Mouse (Mus musculus) T-helper 2 cell (primary cell): Measurements from ENCODE around the gene Olfr70.

Experiments used
- in situ Hi-C: fragments of 300-600 bp; cut with MboI, MseI; formaldehyde crosslinking; loops from one replicate; pipeline ENCODE4 v1.15.1; 2025; ENCODE audit warnings: high pct_unique_total_duplicates

Gene Olfr70

DNA sequence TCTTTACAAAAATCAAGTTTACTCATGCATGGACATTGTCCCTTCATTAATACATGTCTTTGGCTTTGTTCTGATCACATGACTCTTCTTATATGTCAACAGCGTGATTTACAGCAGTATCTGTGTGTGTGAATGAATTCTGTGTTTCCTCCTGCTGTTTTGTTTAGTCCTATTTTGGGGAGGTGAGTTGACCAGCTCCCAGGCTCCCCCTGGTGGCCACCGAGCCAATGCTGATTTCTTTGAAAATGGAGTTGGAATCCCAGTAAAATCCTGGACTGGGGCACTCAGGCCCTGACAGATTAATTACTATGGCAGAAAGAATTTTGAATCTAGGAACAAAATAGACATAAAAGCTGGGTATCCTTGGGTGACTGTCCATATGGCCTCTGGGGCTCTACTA, 11.2 kb upstream of the Olfr70 start:
- in situ Hi-C loops = no loop called here

DNA sequence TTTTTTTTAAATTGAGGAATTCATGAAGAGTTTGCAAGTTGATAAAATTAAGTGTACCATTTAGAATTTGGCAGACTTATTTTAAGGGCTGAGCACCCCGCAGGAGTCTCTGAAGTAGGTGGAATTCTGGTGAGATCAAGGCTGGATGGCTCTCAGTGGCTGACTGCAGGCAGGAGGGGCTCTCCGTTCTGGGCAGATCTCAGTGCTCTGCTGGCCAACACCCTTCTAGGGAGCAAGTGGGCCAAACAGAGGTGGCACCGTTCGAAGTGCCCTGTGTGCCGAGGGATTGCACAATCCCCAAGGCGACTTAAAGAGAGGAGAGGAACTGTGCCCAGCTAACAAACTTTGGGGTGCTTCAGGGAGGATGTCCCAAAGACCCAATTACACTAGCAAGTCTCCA, 9.3 kb upstream of the Olfr70 start, which contains the start of gene Olfr71:
Gene Olfr71 (minus strand): TSS at position 387 of the 400 bp plus-strand sequence.
- in situ Hi-C loops = loop anchor here (5.0 kb wide), 1 partner anchor 78 kb away; the partner anchor contains the start of gene Npr2

DNA sequence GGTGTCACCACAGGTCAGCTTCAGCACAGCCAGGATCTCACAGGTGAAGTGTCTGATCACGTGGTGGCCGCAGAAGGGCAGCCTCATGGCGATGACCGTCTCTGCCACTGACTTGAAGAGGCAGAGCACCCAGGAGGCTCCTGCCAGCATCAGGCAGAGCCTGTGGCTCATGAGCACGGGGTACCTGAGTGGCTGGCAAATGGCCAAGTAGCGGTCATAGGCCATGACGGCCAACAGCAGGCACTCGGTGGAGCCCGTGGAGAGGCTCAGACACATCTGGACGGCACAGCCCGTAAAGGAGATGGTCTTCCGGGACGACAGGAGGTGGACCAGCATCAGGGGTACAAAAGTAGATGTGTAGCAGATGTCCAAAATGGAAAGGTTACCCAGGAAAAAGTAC, 5.4 kb upstream of the Olfr70 start:
- in situ Hi-C loops = loop anchor here (5.0 kb wide), 1 partner anchor 74 kb away; the partner anchor contains the start of gene Npr2

DNA sequence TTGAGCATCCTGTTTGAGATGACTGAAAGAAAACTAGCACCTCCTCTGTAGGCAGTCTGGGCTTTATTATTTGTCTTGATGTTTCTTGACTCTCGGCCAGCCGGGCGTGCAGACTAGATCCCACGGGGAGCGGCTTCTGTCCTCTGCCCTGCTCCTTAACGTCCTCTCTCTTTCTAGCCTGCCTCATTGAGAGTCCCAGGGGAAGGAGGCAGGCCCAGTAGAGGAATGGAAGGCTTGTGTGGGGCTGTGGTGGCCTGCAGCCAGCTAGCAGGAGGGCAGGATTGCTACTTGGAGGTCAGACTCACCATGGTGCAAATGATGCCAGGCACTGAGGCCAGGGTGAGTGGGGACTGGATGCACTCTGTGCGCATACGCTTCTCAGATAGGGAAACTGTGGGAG, 3.2 kb upstream of the Olfr70 start:
- in situ Hi-C loops = no loop called here

DNA sequence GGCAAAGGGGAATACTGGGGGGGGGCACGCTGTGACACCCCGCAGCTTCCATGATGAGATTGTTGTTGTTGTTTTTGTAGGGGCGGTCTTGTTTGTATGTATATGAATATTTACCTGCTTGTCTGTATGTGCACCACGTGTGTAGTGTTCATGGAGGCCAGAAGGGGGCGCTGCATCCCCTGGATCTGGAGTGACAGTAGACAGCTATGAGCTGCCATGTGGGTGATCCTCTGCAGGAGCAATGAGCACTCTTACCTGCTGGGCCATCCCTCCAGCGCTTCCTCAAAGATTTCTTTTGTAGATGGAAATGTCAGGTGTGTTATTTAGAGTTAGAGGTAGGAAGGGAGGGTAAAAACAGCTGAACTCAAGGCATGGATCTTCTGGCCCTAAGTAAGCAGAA, 2.8 kb upstream of the Olfr70 start:
- in situ Hi-C loops = no loop called here

DNA sequence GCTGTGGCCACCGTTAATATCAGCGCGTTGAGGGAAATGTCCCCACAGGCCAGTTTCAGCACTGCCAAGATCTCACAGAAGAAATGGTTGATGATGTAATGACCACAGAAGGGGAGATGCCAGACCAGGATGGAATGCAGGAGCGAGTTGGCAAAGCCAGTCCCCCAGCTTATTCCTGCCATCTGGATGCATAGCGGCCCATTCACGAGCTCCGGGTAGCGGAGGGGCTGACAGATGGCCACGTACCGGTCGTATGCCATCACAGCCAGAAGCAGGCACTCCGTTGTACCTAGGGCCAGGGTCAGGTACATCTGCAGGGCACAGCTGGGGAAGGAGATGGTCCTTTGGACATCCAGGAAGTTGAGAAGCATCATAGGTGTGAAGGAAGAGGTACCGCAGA, 4.0 kb downstream of the Olfr70 start:
- in situ Hi-C loops = no loop called here

DNA sequence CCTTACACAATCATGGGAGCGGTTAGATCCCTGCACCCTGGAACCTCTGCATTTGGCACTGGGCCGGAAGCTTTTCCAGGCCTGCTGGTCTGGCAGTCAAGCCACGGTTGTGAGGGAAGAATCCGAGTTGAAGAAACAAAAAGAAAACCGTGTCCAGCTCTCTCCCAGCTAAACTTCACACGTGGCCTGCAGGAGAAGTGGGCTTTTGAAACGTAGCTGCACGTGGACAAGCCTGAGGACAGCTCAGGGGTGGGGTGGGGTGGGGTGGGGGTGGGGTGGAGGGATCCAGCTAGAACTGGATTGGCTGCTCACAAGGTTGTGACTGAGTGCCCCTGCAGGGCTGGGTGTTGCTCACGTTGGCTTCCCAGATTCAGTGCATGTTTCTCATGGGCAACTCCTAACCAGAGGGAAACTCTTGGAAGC, 5.3 kb downstream of the Olfr70 start:
- in situ Hi-C loops = no loop called here

DNA sequence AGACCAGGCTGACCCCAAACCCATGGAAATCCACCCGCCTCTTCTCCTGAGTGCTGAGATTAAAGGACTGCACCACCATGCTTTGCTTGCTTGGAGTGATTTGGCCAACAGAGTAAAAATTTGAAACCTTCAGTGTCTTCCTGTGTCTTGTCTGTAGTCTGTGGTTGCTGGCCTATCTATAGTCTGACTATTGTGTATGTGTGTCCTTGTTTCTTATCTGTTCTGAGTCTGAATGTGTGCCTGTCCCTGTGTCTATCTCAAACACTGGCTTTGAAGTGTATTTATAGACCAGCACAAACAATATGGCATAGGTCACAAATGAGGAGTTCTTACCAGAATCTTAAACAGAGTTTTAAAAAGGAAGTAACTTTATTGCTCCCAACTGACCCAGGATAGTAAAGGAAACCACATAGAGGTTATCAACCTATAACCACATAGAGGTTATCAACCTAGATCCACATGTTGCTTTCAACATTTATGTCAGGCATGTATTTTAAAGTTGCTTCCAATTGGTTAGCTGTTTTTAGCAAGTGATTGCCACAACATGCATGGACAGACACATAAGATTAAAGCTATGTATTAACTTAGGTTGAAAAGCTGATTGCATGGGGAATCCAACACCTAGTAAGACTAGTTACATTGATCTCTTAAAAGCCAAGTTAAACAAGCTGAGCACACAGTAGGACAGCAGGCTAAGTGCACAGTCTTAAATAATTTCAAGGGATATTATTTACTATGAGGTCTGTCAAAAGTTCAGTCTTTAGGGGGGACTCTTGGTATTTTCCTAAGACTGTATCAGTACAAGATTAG, 6.0 kb downstream of the Olfr70 start:
- in situ Hi-C loops = no loop called here

DNA sequence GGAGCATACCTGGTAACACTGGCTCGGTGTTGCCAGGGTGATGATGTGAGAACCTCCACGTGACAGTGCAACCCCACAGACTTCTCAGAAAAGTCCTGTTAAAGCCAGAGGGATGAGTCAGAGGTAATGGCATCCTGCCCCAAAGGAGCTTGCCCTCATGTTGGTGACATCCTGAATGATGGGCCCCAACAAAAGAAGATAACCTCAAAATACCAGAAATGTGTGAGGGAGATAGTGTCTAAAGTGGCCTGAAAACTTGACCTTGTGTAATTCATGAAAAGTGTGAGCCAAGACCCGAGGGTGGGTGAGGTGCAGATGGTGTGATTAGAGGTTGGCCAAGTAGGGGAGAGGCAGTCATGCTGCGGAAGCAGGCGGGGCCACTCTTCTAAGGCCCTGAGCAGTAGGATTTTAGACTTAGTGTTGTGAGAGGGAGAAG, 6.8 kb downstream of the Olfr70 start:
- in situ Hi-C loops = no loop called here

DNA sequence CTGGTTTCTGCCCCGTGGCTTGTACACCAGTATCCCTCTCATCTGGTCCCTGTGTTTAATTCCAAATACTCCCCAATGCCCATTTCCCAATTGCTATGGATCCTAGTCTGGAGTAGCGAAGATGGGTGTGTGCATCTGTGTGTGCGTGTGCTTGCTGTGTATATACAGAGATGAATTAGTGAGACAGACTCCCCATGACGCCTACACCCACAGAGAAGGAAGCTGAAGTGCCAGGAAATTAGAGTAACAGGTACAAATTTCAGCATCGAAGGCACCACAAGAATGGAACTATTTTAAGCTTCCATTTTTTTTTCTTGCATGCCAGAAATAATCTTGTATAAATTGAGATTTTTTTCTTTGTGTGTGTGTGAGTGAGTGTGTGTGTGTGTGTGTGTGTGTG, 9.6 kb downstream of the Olfr70 start:
- in situ Hi-C loops = no loop called here

DNA sequence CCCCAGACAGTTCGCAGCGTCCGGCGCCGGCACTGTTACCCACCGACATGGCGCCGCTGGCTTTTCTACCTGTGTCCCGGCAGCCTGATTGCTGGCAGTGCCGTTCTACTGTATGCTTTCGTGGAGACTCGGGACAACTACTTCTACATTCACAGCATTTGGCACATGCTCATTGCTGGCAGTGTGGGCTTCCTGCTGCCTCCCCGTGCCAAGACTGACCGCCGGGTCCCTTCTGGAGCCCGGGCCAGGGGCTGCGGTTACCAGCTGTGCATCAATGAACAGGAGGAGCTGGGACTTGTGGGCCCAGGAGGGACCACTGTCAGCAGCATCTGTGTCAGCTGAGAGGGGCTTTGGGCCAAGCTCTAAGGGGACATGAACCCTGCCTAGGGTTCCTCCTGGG, 10.6 kb downstream of the Olfr70 start:
- in situ Hi-C loops = no loop called here

DNA sequence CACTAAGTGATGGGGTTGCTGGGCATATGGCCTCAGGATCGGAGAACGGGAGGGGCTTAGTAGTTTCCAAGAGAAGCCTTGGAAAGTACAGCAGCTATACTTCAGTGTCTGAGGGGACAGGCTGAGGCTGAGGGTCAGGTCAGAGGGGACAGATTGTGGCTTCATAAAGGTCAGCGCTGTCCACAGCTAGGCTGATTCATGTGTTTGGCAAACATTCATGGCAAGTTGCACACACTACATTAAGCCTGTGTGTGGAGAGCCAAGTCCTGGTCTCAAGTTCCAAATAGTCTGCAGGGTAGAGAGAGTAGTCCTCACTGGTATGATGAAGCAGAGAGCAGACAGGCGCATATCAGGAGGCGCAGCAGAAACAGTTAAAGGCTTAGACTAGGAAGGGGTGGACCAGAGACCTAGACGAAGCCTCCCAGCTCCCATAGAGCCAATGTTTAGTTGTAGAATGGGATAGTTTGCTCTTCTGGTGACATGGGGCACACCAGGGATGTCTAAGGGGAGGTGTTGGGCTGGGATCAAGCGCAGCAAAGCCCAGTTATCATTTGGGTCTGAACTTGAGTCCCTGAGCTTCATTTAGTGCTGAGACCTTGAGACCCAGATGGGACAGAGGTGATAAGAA, 21.1 kb downstream of the Olfr70 start:
- in situ Hi-C loops = no loop called here

DNA sequence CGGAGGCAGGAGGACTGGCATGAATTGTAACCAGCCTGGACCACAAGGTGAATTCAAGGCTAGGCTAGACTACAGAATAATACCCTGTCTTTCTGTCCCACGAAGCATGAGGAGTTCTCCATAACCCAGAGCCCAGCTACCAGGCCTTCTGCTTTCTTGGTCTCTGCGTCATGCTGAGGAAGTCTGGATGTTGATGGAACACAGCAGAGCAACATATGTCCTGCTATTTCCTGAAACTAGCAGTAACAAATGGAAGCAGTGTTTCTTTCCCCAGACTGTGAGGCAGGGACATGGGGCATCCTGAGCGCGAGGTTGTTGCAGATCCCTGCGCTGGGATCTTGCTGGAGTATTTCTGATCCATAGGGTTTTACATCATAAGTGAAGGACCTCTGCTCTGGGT, 22.1 kb downstream of the Olfr70 start:
- in situ Hi-C loops = no loop called here

DNA sequence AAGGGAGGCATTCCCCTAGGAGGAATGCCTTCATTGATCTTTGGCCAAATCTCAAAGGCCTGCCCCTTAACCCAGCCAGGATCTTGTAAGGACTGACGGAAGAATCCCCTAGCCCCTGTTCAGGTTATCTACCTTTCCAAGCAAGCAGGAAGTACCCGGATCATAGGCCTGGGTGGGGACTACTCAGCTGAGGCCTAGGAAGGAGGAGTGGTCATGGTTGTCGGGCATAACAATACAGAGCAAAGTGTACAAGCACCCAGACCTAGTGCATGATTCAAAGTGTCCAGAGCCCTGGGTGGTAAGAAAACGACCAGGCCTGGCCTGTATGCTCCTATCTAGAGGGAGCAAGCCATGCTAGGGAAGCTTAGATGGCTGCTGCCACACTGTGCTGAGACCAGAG, 25.0 kb downstream of the Olfr70 start:
- in situ Hi-C loops = no loop called here

DNA sequence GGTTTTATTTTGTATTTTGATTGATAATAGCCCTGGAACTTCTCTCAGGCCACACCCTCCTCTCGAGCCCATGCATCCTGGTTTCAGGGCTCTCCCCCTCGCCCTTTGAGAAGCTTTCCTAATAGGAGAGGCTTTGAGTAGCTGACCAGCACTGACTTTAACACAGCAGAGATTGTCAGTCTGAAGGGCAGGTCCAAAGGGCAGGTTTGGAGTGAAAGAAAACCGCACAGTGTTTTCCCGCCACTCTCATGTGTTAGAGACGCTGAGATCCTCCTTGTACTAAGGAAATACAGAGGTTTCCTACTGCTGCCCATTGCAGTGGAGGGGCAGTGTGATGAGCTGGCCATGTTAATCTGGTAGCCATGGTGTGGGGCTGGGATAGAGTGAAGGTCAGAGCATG, 25.6 kb downstream of the Olfr70 start:
- in situ Hi-C loops = no loop called here

DNA sequence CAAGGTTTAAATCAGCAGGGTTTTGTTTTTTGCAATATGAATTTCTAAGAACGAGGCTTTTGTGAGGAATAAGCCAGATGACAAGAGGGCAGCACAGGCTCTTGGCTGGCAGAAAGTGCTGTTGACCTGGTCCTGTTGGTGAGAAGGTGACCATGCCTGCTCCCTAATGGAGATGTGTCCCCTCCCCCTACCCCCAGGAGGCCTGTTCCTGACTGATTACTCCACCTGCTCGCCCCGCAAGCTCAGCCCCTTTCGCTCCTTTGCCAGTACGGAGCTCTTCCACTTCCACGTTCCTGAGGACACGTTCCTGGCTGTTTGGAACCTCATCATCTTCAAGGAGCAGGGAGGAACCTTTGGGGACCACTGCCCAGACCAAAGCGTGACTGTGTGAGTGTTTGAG, 26.9 kb downstream of the Olfr70 start:
- in situ Hi-C loops = no loop called here

DNA sequence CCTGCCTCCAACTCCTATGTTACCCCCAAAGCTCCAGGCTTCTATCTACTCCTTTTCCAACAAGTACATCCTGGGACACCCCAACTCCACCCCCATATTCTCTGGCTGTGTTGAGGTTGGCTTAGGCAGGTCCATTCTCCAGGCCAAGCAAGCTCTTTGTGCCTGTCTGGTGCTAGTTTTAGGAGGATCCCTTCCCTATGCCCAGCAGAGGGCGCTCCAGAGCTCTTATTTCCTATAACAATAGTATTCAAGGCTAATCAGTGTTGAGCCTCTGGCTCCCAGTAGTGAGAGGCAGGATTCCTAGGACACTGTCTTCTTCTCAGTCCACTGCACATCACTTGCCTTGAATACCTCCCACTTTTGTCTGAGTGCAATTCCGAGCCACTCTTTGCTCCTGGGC, 28.5 kb downstream of the Olfr70 start:
- in situ Hi-C loops = no loop called here

DNA sequence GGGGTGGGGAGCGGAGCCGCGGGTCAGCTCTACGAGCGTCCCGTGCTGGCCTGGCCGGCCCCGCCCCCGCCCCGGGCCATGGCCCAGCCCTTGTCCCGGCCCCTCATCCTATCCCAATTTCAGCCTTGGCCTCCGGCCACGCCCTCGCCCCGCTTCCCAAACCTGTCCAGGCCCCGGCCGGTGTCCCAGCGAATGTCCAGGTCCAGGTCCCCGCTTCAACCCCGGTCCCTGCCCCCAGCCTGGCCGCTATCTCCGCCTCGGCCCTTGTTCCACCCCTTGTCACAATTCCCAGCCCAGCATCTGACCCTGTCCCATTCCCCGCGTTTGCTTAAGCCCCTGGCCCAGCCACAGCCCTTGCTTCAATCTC, 31.2 kb downstream of the Olfr70 start:
- in situ Hi-C loops = no loop called here

DNA sequence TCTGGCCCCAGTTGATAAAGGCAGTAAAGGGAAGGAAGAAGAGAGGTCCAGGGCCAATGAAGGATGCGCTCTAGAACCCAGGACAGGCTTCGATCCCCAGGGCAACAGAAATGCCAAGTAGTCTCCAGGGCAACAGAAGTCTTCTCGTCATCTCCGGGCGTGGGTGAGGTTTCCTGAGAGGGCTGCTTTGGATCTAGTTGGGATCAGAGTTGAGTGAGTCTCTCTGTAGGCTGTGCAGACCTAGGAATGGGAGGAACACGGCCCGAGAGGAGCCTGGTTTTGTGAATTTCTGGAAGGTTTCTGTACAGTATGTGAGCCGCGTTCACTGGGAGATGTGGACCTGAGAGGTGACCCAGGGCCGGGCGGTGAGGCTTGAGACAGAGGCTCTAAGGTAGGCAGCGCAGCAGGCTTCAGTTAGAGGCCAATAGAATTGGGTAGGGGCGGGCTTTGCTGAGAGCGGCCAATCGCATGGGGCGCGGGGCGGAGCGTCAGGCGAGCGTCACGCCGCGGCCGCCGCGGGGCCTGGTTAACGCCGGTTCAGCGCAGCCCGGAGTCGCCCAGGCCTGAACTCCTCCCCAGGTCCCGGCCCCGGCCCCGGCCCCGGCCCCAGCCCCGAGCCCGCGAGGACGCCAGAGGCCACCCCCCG, 31.7 kb downstream of the Olfr70 start, which contains the start of the genes Tmem8b and Fam221b:
Gene Tmem8b (plus strand): TSS at position 190 of the 646 bp plus-strand sequence.
Gene Fam221b (minus strand): TSS at position 364 of the 646 bp plus-strand sequence.
- in situ Hi-C loops = no loop called here

DNA sequence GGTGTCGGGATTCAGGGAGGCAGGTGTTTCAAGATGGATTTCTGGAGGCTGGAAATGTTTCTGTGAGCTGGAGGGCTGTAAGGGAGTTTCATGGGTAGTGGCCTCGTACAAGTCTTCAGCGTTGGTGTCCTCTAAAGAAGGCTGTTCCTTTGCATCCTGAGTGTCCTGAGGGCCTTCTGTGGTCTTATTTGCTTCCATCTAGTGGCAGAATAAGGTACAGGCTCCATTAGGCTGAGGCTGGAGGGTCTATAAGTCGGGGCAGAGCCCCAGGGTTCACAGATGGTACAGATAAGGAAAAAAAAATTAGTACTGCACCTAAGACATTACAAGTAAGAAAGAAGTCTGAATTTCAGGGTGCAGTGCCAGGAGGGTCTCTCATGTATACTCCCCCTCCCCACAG, 34.2 kb downstream of the Olfr70 start:
- in situ Hi-C loops = no loop called here

DNA sequence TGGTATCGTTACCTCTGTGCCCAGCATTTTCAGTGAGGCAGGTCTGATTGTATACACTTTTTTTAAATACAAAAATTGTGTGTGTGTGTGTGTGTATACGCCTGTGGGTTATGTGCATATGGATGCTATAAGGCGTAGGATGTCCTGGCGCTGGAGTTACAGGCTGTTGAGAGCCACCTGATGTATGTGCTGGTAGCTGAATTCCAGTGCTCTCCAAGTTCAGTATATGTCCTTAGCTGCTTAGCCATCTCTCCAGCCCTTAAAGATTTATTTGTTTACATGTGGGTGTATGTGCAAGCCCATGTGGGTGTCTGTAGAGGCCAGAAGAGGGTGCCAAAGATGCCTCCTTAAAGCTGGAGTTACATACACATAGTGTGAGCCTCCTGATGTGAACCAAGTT, 43.5 kb downstream of the Olfr70 start:
- in situ Hi-C loops = loop anchor here (5.0 kb wide), 1 partner anchor 80 kb away; the partner anchor contains the start of genes Gba2 and Rgp1
